Mouse (Mus musculus) neural tube, embryonic 11.5 days (tissue): Measurements from ENCODE around the gene Prodh2. TPM values are rescaled to one million over a fixed set of nuclear protein-coding genes. Genes with fewer than 3 reads are reported as not detected.

Experiments
- ATAC-seq: fragments of 200-750 bp; cut with Nextera tagmentation; 2 replicates; pipeline ENCODE4 v1.8.0; 2017; ENCODE audit warnings: moderate number of reproducible peaks, mild to moderate bottlenecking, moderate TSS enrichment, moderate library complexity; ENCODE audit not compliant: insufficient read depth, low FRiP score, low TSS enrichment
- DNase-seq: peaks from one replicate; pipeline ENCODE4 v3.0.0-alpha.2; 2015; ENCODE audit warnings: low spot score
- H3K27ac ChIP-seq: fragments of 300-500 bp; sonication (generic); 2 replicates; pipeline ENCODE4 v1.5.1; 2014; ENCODE audit warnings: low read depth, mild to moderate bottlenecking, low read length
- H3K27me3 ChIP-seq: fragments of 300-500 bp; sonication (generic); 2 replicates; pipeline ENCODE4 v1.6.1; 2014; ENCODE audit warnings: mild to moderate bottlenecking, low read length, mixed read lengths; ENCODE audit not compliant: control insufficient read depth, insufficient read depth
- H3K36me3 ChIP-seq: fragments of 300-500 bp; sonication (generic); 2 replicates; pipeline ENCODE4 v1.6.1; 2014; ENCODE audit warnings: mild to moderate bottlenecking, low read length, moderate library complexity, mixed read lengths; ENCODE audit not compliant: control insufficient read depth, insufficient read depth
- H3K4me1 ChIP-seq: fragments of 300-500 bp; sonication (generic); 2 replicates; pipeline ENCODE4 v1.6.1; 2014; ENCODE audit warnings: low read length, mixed read lengths; ENCODE audit not compliant: control insufficient read depth, insufficient read depth
- H3K4me2 ChIP-seq: fragments of 300-500 bp; sonication (generic); 2 replicates; pipeline ENCODE4 v1.6.1; 2014; ENCODE audit warnings: low read depth, mild to moderate bottlenecking, moderate library complexity
- H3K4me3 ChIP-seq: fragments of 300-500 bp; sonication (generic); 2 replicates; pipeline ENCODE4 v1.5.1; 2014; ENCODE audit warnings: low read depth, low read length
- H3K9ac ChIP-seq: fragments of 300-500 bp; sonication (generic); 2 replicates; pipeline ENCODE4 v1.6.1; 2014; ENCODE audit warnings: mild to moderate bottlenecking, low read length
- H3K9me3 ChIP-seq: fragments of 300-500 bp; sonication (generic); 2 replicates; pipeline ENCODE4 v1.6.1; 2016; ENCODE audit warnings: low read length; ENCODE audit not compliant: control insufficient read depth
- WGBS: fragments of 180-500 bp; shearing (Covaris S2); extraction: QIAGEN DNeasy Blood & Tissue Kit; methylation state at CpG from one replicate; pipeline ENCODE4 v1.1.7; 2014; 5-methylcytosine and 5-hydroxymethylcytosine counted together
- polyA plus RNA-seq: library from polyadenylated mRNA; unstranded; fragments of >200 nt; fragmentation: Nextera tagmentation; extraction: Ambion mirVana; gene quantifications from 2 replicates; pipeline ENCODE4 v1.2.1, GENCODE M21; 2014

Gene Prodh2
- polyA plus RNA-seq, 1 experiment from 2014 or later, result not detected

GRCm38 (mm10) chr7:30456487-30456886, 36.9 kb upstream of the Prodh2 start:
- no peak for ATAC-seq
- Histone ChIP-seq H3K27me3 (peaks cover 82% of the 10 kb centered on the region), H3K9me3 (no peaks in the 10 kb centered on the region), H3K4me1 (peaks cover 14% of the 10 kb centered on the region), H3K27ac (no peak overlapping the region), H3K4me2 (peak overlapping the region; percentile 41), H3K4me3 (peak overlapping the region; percentile 26), H3K9ac (0 out of 2 replicates have a peak overlapping the region, but pooled peaks have one; percentile 20), H3K36me3 (no peaks in the 10 kb centered on the region)
- 2% methylated on average over 9 of the region's 9 CpGs for WGBS
- DNase-seq, result no peak

- Histone ChIP-seq H3K9me3 (no peaks in the 10 kb centered on the region), H3K4me3 (peak overlapping the region; percentile 26), H3K36me3 (no peaks in the 10 kb centered on the region), H3K27me3 (peaks cover 85% of the 10 kb centered on the region), H3K27ac (no peak overlapping the region), H3K9ac (peak overlapping the region; percentile 30; the same call in 1 of the 2 replicates), H3K4me1 (peaks cover 14% of the 10 kb centered on the region), H3K4me2 (peak overlapping the region; percentile 41)
- DNase-seq (peak; percentile 52), ATAC-seq (peak; percentile 71)
- WGBS, result under 1% methylated on average over 31 of the region's 31 CpGs
Measured at GRCm38 (mm10) chr7:30456911-30457628, 36.4 kb upstream of the Prodh2 start.

DNA sequence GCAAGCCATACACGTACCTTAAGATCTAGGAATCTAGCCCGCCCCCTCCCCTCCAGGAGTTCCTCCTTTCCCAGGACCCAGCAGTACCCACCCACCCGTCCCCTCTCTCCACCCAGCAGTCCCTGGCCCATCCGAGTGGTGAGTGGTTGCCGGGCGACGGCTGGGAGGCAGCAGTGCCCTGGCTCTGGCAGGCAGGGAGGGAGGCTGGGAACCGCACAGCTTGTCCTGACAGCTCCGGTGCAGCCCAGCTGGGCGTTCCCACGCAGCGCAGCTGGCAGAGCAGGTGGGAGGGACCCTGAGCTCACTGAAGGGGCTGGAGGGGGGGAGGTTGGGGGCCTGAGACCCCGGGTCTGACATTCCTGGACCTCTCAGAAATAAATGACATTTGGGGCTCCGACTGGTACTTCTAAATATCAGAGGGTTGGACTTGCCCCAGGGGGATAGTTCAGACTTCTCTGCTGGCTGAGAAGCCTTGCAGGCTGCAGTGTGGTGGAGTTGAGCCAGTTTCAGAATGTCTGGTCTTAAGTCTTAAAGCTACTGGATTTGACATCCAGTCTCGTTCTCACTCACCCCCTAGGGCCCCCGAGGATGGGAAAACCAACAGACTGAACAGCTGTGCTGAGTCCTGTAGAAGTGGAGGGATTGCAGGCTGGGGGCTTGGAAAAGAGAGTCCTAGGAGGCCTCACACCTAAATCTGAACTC, 35.6 kb upstream of the Prodh2 start, which contains the start of the genes Kirrel2 and Nphs1:
TSS of gene Kirrel2 (minus strand) at position 62 of the 702 bp plus-strand sequence.
TSS of gene Nphs1 (plus strand) at position 687 of the 702 bp plus-strand sequence.
- Histone ChIP-seq H3K9me3 (no peaks in the 10 kb centered on the region), H3K27me3 (peaks cover 87% of the 10 kb centered on the region), H3K4me1 (peaks cover 14% of the 10 kb centered on the region), H3K9ac (peak within 1 kb of the TSS; percentile 30; the same call in 1 of the 2 replicates), H3K4me2 (peak within 1 kb of the TSS; percentile 41), H3K27ac (peak within 1 kb of the TSS; percentile 47), H3K4me3 (peak within 1 kb of the TSS; percentile 26), H3K36me3 (no peaks in the 10 kb centered on the region)
- DNase-seq (peak; percentile 87), ATAC-seq (peak; percentile 90)
- WGBS, result under 1% methylated on average over 16 of the region's 16 CpGs

GRCm38 (mm10) chr7:30459484-30459883, 33.9 kb upstream of the Prodh2 start:
- Histone ChIP-seq H3K4me2 (no peak overlapping the region), H3K4me1 (peaks cover 10% of the 10 kb centered on the region), H3K9ac (peak overlapping the region; percentile 32), H3K36me3 (no peaks in the 10 kb centered on the region), H3K27ac (no peak overlapping the region), H3K27me3 (peaks cover 85% of the 10 kb centered on the region), H3K9me3 (no peaks in the 10 kb centered on the region), H3K4me3 (no peak overlapping the region)
- no peak for ATAC-seq
- no peak for DNase-seq
- 35% methylated on average over 6 of the region's 6 CpGs for WGBS

GRCm38 (mm10) chr7:30463568-30463967, 29.9 kb upstream of the Prodh2 start:
- 22% methylated on average over 7 of the region's 7 CpGs for WGBS
- Histone ChIP-seq H3K9me3 (no peaks in the 10 kb centered on the region), H3K27me3 (peaks cover 82% of the 10 kb centered on the region), H3K4me2 (no peak overlapping the region), H3K4me3 (no peak overlapping the region), H3K9ac (no peak overlapping the region), H3K4me1 (peaks cover 4% of the 10 kb centered on the region; the same call in 1 of the 2 replicates), H3K27ac (no peak overlapping the region), H3K36me3 (no peaks in the 10 kb centered on the region)
- DNase-seq (no peak), ATAC-seq (no peak)

GRCm38 (mm10) chr7:30463996-30464395, 29.4 kb upstream of the Prodh2 start:
- Histone ChIP-seq H3K4me1 (0 out of 2 replicates have a peak, but pooled peaks cover 3% of the 10 kb centered on the region), H3K27ac (no peak overlapping the region), H3K9ac (no peak overlapping the region), H3K4me3 (no peak overlapping the region), H3K36me3 (no peaks in the 10 kb centered on the region), H3K9me3 (no peaks in the 10 kb centered on the region), H3K27me3 (peaks cover 77% of the 10 kb centered on the region), H3K4me2 (no peak overlapping the region)
- DNase-seq (no peak), ATAC-seq (no peak)
- WGBS, result 21% methylated on average over 4 of the region's 4 CpGs

DNA sequence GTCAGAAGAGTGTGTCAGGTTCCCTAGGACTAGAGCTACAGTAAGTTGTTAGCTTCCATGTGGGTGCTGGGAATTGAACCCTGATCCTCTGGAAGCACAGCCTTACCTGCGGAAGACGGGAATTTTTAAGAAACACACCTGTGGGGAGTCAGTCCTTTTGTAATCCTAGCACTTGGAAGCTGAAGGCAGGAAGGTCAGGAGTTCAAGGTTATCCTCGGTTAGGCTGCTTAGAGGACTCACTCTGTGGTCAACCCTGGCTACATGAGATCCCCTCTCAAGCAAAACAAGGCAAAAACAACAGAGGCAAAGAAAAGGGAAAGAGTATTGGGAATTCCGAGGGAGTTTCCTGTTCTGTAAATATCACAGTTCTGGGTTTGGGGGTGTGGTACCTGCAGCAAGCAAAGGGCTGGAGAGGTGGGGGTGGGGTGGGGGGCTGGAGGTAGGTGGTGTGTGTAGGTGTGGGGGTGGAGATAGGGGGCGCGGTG, 28.6 kb upstream of the Prodh2 start:
- H3K4me2 ChIP-seq, result no peak overlapping the region
- 14% methylated on average over 6 of the region's 6 CpGs for WGBS
- H3K4me3 ChIP-seq, result no peak overlapping the region
- H3K9ac ChIP-seq, result no peak overlapping the region
- DNase-seq (no peak), ATAC-seq (no peak)
- no peaks in the 10 kb centered on the region for H3K36me3 ChIP-seq
- no peak overlapping the region for H3K27ac ChIP-seq
- H3K27me3 ChIP-seq, result peaks cover 73% of the 10 kb centered on the region
- H3K9me3 ChIP-seq, result no peaks in the 10 kb centered on the region
- H3K4me1 ChIP-seq, result 0 out of 2 replicates have a peak, but pooled peaks cover 3% of the 10 kb centered on the region

DNA sequence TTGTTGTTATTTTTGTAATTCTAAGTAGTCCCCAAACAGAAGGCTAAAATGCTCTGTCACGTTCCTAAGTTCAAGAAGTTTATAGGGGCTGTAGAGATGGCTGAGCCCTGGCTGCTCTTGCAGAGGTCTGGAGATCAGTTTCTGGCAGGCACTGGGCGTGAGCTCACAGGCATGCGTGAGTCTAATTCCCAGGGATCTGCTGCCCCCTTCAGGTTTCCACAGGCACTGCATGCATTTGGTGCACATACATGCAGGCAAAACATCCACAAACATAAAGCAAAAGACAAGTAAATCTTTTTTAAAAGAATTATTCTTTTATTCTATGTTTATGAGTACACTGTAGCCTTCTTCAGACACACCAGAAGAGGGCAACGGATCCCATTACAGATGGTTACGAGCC, 21.0 kb upstream of the Prodh2 start:
- Histone ChIP-seq H3K4me1 (no peaks in the 10 kb centered on the region), H3K27me3 (peaks cover 8% of the 10 kb centered on the region), H3K9ac (no peak overlapping the region), H3K4me3 (no peak overlapping the region), H3K9me3 (no peaks in the 10 kb centered on the region), H3K36me3 (no peaks in the 10 kb centered on the region), H3K27ac (no peak overlapping the region), H3K4me2 (no peak overlapping the region)
- 40% methylated on average over 5 of the region's 5 CpGs for WGBS
- ATAC-seq (no peak), DNase-seq (peak; percentile 60)
